Mouse (Mus musculus) heart, postnatal 0 days (tissue): ENCODE data around the gene Bcl2l11. TPM values are rescaled to one million over a fixed set of nuclear protein-coding genes. Genes with fewer than 3 reads are reported as not detected.

Experiments
- ATAC-seq: fragments of 200-750 bp; cut with Nextera tagmentation; 2 replicates; pipeline ENCODE4 v1.8.0; 2017; ENCODE audit warnings: low read depth, moderate number of reproducible peaks, moderate library complexity; ENCODE audit not compliant: insufficient read depth
- DNase-seq: peaks from one replicate; pipeline ENCODE4 v3.0.0-alpha.2; 2016; ENCODE audit warnings: low spot score
- H3K27ac ChIP-seq: fragments of 300-500 bp; sonication (generic); 2 replicates; pipeline ENCODE4 v1.5.1; 2014; ENCODE audit warnings: low read depth, mild to moderate bottlenecking
- H3K27me3 ChIP-seq: fragments of 300-500 bp; sonication (generic); 2 replicates; pipeline ENCODE4 v1.6.1; 2014; ENCODE audit warnings: low read length, mixed read lengths; ENCODE audit not compliant: control insufficient read depth, insufficient read depth
- H3K36me3 ChIP-seq: fragments of 300-500 bp; sonication (generic); replicated peaks from 2 replicates; pipeline ENCODE4 v1.6.1; 2014; ENCODE audit warnings: low read length, mixed read lengths; ENCODE audit not compliant: control insufficient read depth, insufficient read depth
- H3K4me1 ChIP-seq: fragments of 300-500 bp; sonication (generic); 2 replicates; pipeline ENCODE4 v1.6.1; 2014; ENCODE audit warnings: antibody characterized with exemption; ENCODE audit not compliant: control insufficient read depth, insufficient read depth
- H3K4me2 ChIP-seq: fragments of 300-500 bp; sonication (generic); 2 replicates; pipeline ENCODE4 v1.6.1; 2014; ENCODE audit warnings: low read depth, mild to moderate bottlenecking, low read length, moderate library complexity
- H3K4me3 ChIP-seq: fragments of 300-500 bp; sonication (generic); 2 replicates; pipeline ENCODE4 v1.5.1; 2014; ENCODE audit warnings: low read depth, low read length
- H3K9ac ChIP-seq: fragments of 300-500 bp; sonication (generic); replicated peaks from 2 replicates; pipeline ENCODE4 v1.6.1; 2014; ENCODE audit warnings: low read depth, low read length, mixed read lengths
- H3K9me3 ChIP-seq: fragments of 300-500 bp; sonication (generic); replicated peaks from 2 replicates; pipeline ENCODE4 v1.6.1; 2016; ENCODE audit warnings: low read length; ENCODE audit not compliant: control insufficient read depth
- CTCF ChIP-seq: IDR thresholded peaks from 2 replicates; pipeline ENCODE4 v1.5.1; 2016; ENCODE audit warnings: antibody characterized with exemption, control low read depth, low read depth
- EP300 ChIP-seq: IDR thresholded peaks from 2 replicates; pipeline ENCODE4 v1.6.1; 2016; ENCODE audit warnings: antibody characterized with exemption, low read depth
- WGBS: fragments of 180-500 bp; shearing (Covaris S2); extraction: QIAGEN DNeasy Blood & Tissue Kit; methylation state at CpG from one replicate; pipeline ENCODE4 v1.1.7; 2014; 5-methylcytosine and 5-hydroxymethylcytosine counted together
- polyA plus RNA-seq: library from polyadenylated mRNA; unstranded; fragments of >200 nt; fragmentation: Nextera tagmentation; extraction: Ambion mirVana; gene quantifications from 2 replicates; pipeline ENCODE4 v1.2.1, GENCODE M21; 2015
- total RNA-seq: library from RNA; depleted of rRNA; stranded (reverse); fragments of >200 nt; gene quantifications from 2 replicates; pipeline ENCODE4 v1.2.3, GENCODE M21; 2014; ENCODE audit warnings: low replicate concordance

Gene Bcl2l11
- total and polyA plus RNA-seq, 2 experiments from 2014 or later = 18.2 to 26.1 TPM

GRCm38 (mm10) chr2:128084607-128085006 is 41.2 kb upstream of the Bcl2l11 start:
- no peaks in the 10 kb centered on the region for H3K27me3 ChIP-seq
- peaks cover 18% of the 10 kb centered on the region for H3K4me1 ChIP-seq
- TF ChIP-seq CTCF (no peak), EP300 (no peak)
- ATAC-seq (peak; percentile 51), DNase-seq (no peak)
- H3K4me3 ChIP-seq = no peak overlapping the region
- no peak overlapping the region for H3K4me2 ChIP-seq
- 41% methylated on average over 5 of the region's 5 CpGs for WGBS
- H3K27ac ChIP-seq = no peak overlapping the region
- H3K9ac ChIP-seq = no peak overlapping the region
- H3K9me3 ChIP-seq = no peaks in the 10 kb centered on the region
- no peaks in the 10 kb centered on the region for H3K36me3 ChIP-seq

DNA sequence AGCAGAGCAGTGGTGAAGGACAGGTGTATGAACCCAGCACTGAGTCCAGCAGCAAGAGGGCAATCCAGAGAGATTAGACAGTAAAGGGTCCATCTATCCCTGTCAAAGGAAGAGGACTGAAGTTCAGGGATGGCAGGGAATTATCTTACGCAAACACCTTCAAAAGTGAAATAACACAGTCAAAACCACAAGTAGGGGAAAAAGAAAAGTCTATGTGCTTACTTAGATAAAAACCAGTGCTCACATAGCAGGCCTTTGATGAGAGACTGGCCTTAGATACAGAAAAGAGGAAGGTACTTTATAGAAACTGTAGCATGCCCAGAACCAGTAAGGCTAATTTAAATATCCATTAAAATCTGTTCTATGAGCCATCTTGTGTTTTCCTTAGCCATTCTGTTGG is 40.4 kb upstream of the Bcl2l11 start:
- TF ChIP-seq CTCF (no peak), EP300 (no peak)
- ATAC-seq (no peak), DNase-seq (no peak)
- H3K9ac ChIP-seq = no peak overlapping the region
- WGBS = 94% methylated on average over 1 of the region's 1 CpGs
- H3K36me3 ChIP-seq = no peaks in the 10 kb centered on the region
- peaks cover 18% of the 10 kb centered on the region for H3K4me1 ChIP-seq
- no peaks in the 10 kb centered on the region for H3K9me3 ChIP-seq
- H3K4me3 ChIP-seq = no peak overlapping the region
- H3K27me3 ChIP-seq = no peaks in the 10 kb centered on the region
- H3K27ac ChIP-seq = no peak overlapping the region
- H3K4me2 ChIP-seq = no peak overlapping the region

DNA sequence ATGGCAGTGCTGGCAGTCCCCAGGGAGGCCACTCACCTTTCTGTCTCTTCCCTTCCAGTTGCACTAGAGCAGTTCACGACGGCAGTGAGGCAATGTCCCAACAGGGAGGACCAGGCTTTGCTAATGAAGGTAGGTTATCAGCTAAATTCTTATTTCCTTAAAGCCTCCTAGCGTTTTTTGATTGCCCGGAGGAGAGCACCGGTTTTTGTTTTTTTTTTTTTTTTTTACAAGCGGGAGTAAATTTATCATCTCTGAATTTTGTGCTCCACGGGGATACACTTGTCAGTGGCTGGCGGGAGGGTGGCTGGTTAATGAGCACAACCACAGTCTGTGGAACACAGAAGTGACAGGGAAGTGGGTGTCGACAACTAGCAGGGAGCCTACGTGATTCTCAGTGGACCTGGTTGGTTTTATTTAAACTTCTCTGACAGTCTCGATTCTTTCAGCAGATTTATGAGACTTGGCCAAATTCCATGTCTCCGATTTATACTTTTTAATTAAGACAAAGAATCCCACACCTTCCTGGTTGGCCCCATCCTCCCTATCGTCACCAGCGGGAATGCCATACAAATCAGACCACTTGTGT is 39.4 kb upstream of the Bcl2l11 start:
- ATAC-seq (no peak), DNase-seq (no peak)
- Histone ChIP-seq H3K4me1 (peaks cover 18% of the 10 kb centered on the region), H3K27me3 (no peaks in the 10 kb centered on the region), H3K4me2 (peak overlapping the region; percentile 40), H3K27ac (0 out of 2 replicates have a peak overlapping the region, but pooled peaks have one; percentile 52), H3K4me3 (no peak overlapping the region), H3K9ac (no peak overlapping the region), H3K36me3 (no peaks in the 10 kb centered on the region), H3K9me3 (no peaks in the 10 kb centered on the region)
- TF ChIP-seq CTCF = no peak
- WGBS = 17% methylated on average over 14 of the region's 14 CpGs

GRCm38 (mm10) chr2:128086996-128087526 is 38.8 kb upstream of the Bcl2l11 start:
- no peak overlapping the region for H3K9ac ChIP-seq
- WGBS = 22% methylated on average over 7 of the region's 7 CpGs
- H3K36me3 ChIP-seq = no peaks in the 10 kb centered on the region
- ATAC-seq (0 out of 2 replicates have a peak, but pooled peaks have one; percentile 24), DNase-seq (no peak)
- H3K4me1 ChIP-seq = peaks cover 18% of the 10 kb centered on the region
- H3K9me3 ChIP-seq = no peaks in the 10 kb centered on the region
- peak overlapping the region; percentile 40 for H3K4me2 ChIP-seq
- H3K27me3 ChIP-seq = no peaks in the 10 kb centered on the region
- 0 out of 2 replicates have a peak overlapping the region, but pooled peaks have one; percentile 52 for H3K27ac ChIP-seq
- no peak for TF ChIP-seq EP300
- TF ChIP-seq CTCF = no peak
- H3K4me3 ChIP-seq = no peak overlapping the region

GRCm38 (mm10) chr2:128087798-128088545 is 37.9 kb upstream of the Bcl2l11 start:
- Histone ChIP-seq H3K4me2 (no peak overlapping the region), H3K27me3 (no peaks in the 10 kb centered on the region)
- TF ChIP-seq CTCF = no peak
- TF ChIP-seq EP300 = no peak

More at GRCm38 (mm10) chr2:128087798-128088545, 37.9 kb upstream of the Bcl2l11 start:
- no peak for DNase-seq
- Histone ChIP-seq H3K4me1 (peaks cover 18% of the 10 kb centered on the region), H3K9ac (no peak overlapping the region), H3K27ac (no peak overlapping the region), H3K36me3 (no peaks in the 10 kb centered on the region), H3K4me3 (no peak overlapping the region), H3K9me3 (no peaks in the 10 kb centered on the region)
- no peak for ATAC-seq
- 77% methylated on average over 8 of the region's 8 CpGs for WGBS
